Mouse (Mus musculus): ENCODE data around the gene Eif5a.

DNA sequence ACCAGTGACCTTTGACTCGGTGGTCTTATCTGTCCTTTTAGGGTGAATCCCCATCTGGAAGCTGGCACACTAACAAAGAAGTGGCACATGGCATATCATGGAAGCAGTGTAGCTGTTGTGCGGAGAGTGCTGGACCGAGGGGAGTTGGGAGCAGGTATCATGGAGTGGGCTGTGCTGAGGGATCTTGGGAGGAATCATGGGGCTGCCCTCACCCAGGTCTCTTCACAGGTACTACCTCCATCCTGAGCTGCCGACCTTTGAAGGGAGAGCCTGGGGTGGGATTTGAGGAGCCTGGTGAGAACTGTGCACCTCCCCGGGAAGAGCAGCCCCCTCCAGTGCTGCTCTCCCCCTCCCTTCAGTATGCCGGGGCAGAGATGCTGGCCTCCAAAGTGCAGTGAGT lies 10.1 kb downstream of the Eif5a start:
- TF ChIP-seq CTCF (conservative IDR thresholded peaks at IDR 0.05; ENCODE audit: low read length), result no peak
- TF ChIP-seq POU5F1 (IDR thresholded peaks at IDR 0.05; ENCODE audit: borderline replicate concordance, low read length), result no peak
